Mouse (Mus musculus): Measurements from ENCODE around the gene Pitx1. TPM values are rescaled to one million over a fixed set of nuclear protein-coding genes. Genes with fewer than 3 reads are reported as not detected.

Pitx1 gene
- under 1 TPM; 0.15 to 0.22 TPM for total RNA-seq (2021)
- long read RNA-seq, experiment 1, partial matches to known transcripts = 0 of 1 reads
- long read RNA-seq, experiment 1, other reads (novel, unspliced or antisense) = 0 of 1 reads
- long read RNA-seq, experiment 2 = 0 reads

- intact Hi-C loops (cut with DNase I) = no loop called here
Measured at GRCm38 (mm10) chr13:55836142-55836625, at the start of gene Pitx1. Gene Pitx1, minus strand, starts transcription at chr13:55836192.

GRCm38 (mm10) chr13:55881431-55882202, 45.6 kb upstream of the Pitx1 start:
- intact Hi-C loops (cut with DNase I) = no loop called here
- TF ChIP-seq CTCF (IDR thresholded peaks at IDR 0.05) = no peak
- H3K27ac ChIP-seq = no peak overlapping the region
- DNase-seq = no peak
- H3K4me3 ChIP-seq = no peak overlapping the region

More at GRCm38 (mm10) chr13:55836142-55836625, at the start of gene Pitx1:
- no peak for DNase-seq
- peak within 1 kb of the TSS; percentile 33 for H3K4me3 ChIP-seq
- TF ChIP-seq CTCF (IDR thresholded peaks at IDR 0.05) = no peak
- no peak within 1 kb of the TSS for H3K27ac ChIP-seq

GRCm38 (mm10) chr13:55878353-55878752, 42.4 kb upstream of the Pitx1 start:
- H3K4me3 ChIP-seq = no peak overlapping the region
- DNase-seq = no peak
- no peak overlapping the region for H3K27ac ChIP-seq
- no peak for TF ChIP-seq CTCF (IDR thresholded peaks at IDR 0.05)
- intact Hi-C loops (cut with DNase I) = no loop called here

- no peak for TF ChIP-seq CTCF (IDR thresholded peaks at IDR 0.05)
- intact Hi-C loops (cut with DNase I) = no loop called here
Measured at GRCm38 (mm10) chr13:55871410-55871809, 35.4 kb upstream of the Pitx1 start.

GRCm38 (mm10) chr13:55870001-55870400, 34.0 kb upstream of the Pitx1 start:
- intact Hi-C loops (cut with DNase I) = no loop called here
- DNase-seq = no peak
- no peak overlapping the region for H3K27ac ChIP-seq
- TF ChIP-seq CTCF (IDR thresholded peaks at IDR 0.05) = peak; percentile 53
- H3K4me3 ChIP-seq = no peak overlapping the region

More at GRCm38 (mm10) chr13:55871410-55871809, 35.4 kb upstream of the Pitx1 start:
- no peak for DNase-seq
- Histone ChIP-seq H3K4me3 (no peak overlapping the region), H3K27ac (no peak overlapping the region)

- no peak overlapping the region for H3K4me3 ChIP-seq
- no peak for TF ChIP-seq CTCF (IDR thresholded peaks at IDR 0.05)
- no peak for DNase-seq
- intact Hi-C loops (cut with DNase I) = no loop called here
- no peak overlapping the region for H3K27ac ChIP-seq
Measured at GRCm38 (mm10) chr13:55867540-55868103, 31.6 kb upstream of the Pitx1 start.

GRCm38 (mm10) chr13:55860483-55860882, 24.5 kb upstream of the Pitx1 start:
- intact Hi-C loops (cut with DNase I) = no loop called here
- no peak for DNase-seq
- no peak for TF ChIP-seq CTCF (IDR thresholded peaks at IDR 0.05)

GRCm38 (mm10) chr13:55858463-55858862, 22.5 kb upstream of the Pitx1 start:
- no peak for DNase-seq
- TF ChIP-seq CTCF (IDR thresholded peaks at IDR 0.05) = no peak
- intact Hi-C loops (cut with DNase I) = no loop called here
- Histone ChIP-seq H3K4me3 (no peak overlapping the region), H3K27ac (no peak overlapping the region)

More at GRCm38 (mm10) chr13:55860483-55860882, 24.5 kb upstream of the Pitx1 start:
- Histone ChIP-seq H3K27ac (no peak overlapping the region), H3K4me3 (no peak overlapping the region)

GRCm38 (mm10) chr13:55855793-55856192, 19.8 kb upstream of the Pitx1 start:
- no peak overlapping the region for H3K4me3 ChIP-seq
- intact Hi-C loops (cut with DNase I) = no loop called here
- TF ChIP-seq CTCF (IDR thresholded peaks at IDR 0.05) = no peak
- DNase-seq = peak; percentile 68
- no peak overlapping the region for H3K27ac ChIP-seq

GRCm38 (mm10) chr13:55852205-55852604, 16.2 kb upstream of the Pitx1 start:
- no peak overlapping the region for H3K4me3 ChIP-seq
- DNase-seq = no peak
- H3K27ac ChIP-seq = no peak overlapping the region
- intact Hi-C loops (cut with DNase I) = no loop called here
- TF ChIP-seq CTCF (IDR thresholded peaks at IDR 0.05) = no peak

GRCm38 (mm10) chr13:55850726-55851125, 14.7 kb upstream of the Pitx1 start:
- TF ChIP-seq CTCF (IDR thresholded peaks at IDR 0.05) = no peak
- no peak overlapping the region for H3K4me3 ChIP-seq
- intact Hi-C loops (cut with DNase I) = no loop called here
- H3K27ac ChIP-seq = peak overlapping the region; percentile 84
- DNase-seq = peak; percentile 87

- Histone ChIP-seq H3K4me3 (no peak overlapping the region), H3K27ac (no peak overlapping the region)
- intact Hi-C loops (cut with DNase I) = no loop called here
- no peak for DNase-seq
- TF ChIP-seq CTCF (IDR thresholded peaks at IDR 0.05) = no peak
Measured at GRCm38 (mm10) chr13:55848604-55849190, 12.7 kb upstream of the Pitx1 start.

- TF ChIP-seq CTCF (IDR thresholded peaks at IDR 0.05) = no peak
- H3K27ac ChIP-seq = no peak overlapping the region
- peak overlapping the region; percentile 25 for H3K4me3 ChIP-seq
- DNase-seq = no peak
- intact Hi-C loops (cut with DNase I) = no loop called here
Measured at GRCm38 (mm10) chr13:55847805-55848204, 11.8 kb upstream of the Pitx1 start.
